Mouse (Mus musculus): ENCODE measurements around the gene Pmm1. TPM values are rescaled to one million over a fixed set of nuclear protein-coding genes. Genes with fewer than 3 reads are reported as not detected.

The Pmm1 gene
- polyA plus RNA-seq (2012; rRNA removed; ENCODE audit: low replicate concordance) = 109 and 124 TPM in 2 replicates

GRCm38 (mm10) chr15:81960171-81961077 lies at the start of gene Pmm1:
TSS of gene Pmm1 (minus strand) at chr15:81960930.

GRCm38 (mm10) chr15:81987646-81988045 lies 26.9 kb upstream of the Pmm1 start, which contains the start of gene Xrcc6:
TSS of gene Xrcc6 (plus strand) at chr15:81987835.

GRCm38 (mm10) chr15:81980321-81980720 lies 19.6 kb upstream of the Pmm1 start, which contains the start of gene 1700029P11Rik:
TSS of gene 1700029P11Rik (plus strand) at chr15:81980540.

GRCm38 (mm10) chr15:81936679-81937078 lies 24.1 kb downstream of the Pmm1 start, which contains the start of gene Csdc2:
TSS of gene Csdc2 (plus strand) at chr15:81936759.

GRCm38 (mm10) chr15:81925760-81926445 lies 34.8 kb downstream of the Pmm1 start, which contains the start of gene Polr3h:
TSS of gene Polr3h (minus strand) at chr15:81926240.

Other genes starting within 250 kb of the Pmm1 start
- 33.7 and 62.4 TPM in 2 replicates for gene Zc3h7b, start 215.9 kb downstream of the Pmm1 start, polyA plus RNA-seq (2012; rRNA removed; ENCODE audit: low replicate concordance)
- 22.6 and 40.1 TPM in 2 replicates for gene Rangap1, start 215.4 kb downstream of the Pmm1 start, polyA plus RNA-seq (2012; rRNA removed; ENCODE audit: low replicate concordance)
- 62.7 and 76.8 TPM in 2 replicates for gene Tef, start 158.5 kb downstream of the Pmm1 start, polyA plus RNA-seq (2012; rRNA removed; ENCODE audit: low replicate concordance)
- 39.8 and 42.4 TPM in 2 replicates for gene Tob2, start 102.1 kb downstream of the Pmm1 start, polyA plus RNA-seq (2012; rRNA removed; ENCODE audit: low replicate concordance)
- gene Phf5a, start 89.0 kb downstream of the Pmm1 start, polyA plus RNA-seq (2012; rRNA removed; ENCODE audit: low replicate concordance) = 40.8 and 53.1 TPM in 2 replicates
- gene Aco2, start 88.6 kb downstream of the Pmm1 start, polyA plus RNA-seq (2012; rRNA removed; ENCODE audit: low replicate concordance) = 461 and 738 TPM in 2 replicates
- 20.3 and 22.0 TPM in 2 replicates for gene Polr3h, start 34.7 kb downstream of the Pmm1 start, polyA plus RNA-seq (2012; rRNA removed; ENCODE audit: low replicate concordance)
- 3.8 and 39.1 TPM in 2 replicates for gene Csdc2, start 24.2 kb downstream of the Pmm1 start, polyA plus RNA-seq (2012; rRNA removed; ENCODE audit: low replicate concordance)
- not detected in 2 replicates for gene 1700029P11Rik, start 19.6 kb upstream of the Pmm1 start, polyA plus RNA-seq (2012; rRNA removed; ENCODE audit: low replicate concordance)
- gene Xrcc6, start 26.9 kb upstream of the Pmm1 start, polyA plus RNA-seq (2012; rRNA removed; ENCODE audit: low replicate concordance) = 23.3 and 33.3 TPM in 2 replicates
- 28.1 and 41.7 TPM in 2 replicates for gene Desi1, start 72.9 kb upstream of the Pmm1 start, polyA plus RNA-seq (2012; rRNA removed; ENCODE audit: low replicate concordance)
- gene Snu13, start 86.7 kb upstream of the Pmm1 start, polyA plus RNA-seq (2012; rRNA removed; ENCODE audit: low replicate concordance) = 50.4 and 75.6 TPM in 2 replicates
- gene 4930407I10Rik, start 98.2 kb upstream of the Pmm1 start, polyA plus RNA-seq (2012; rRNA removed; ENCODE audit: low replicate concordance) = not detected in 2 replicates
- gene Mei1, start 109.1 kb upstream of the Pmm1 start, polyA plus RNA-seq (2012; rRNA removed; ENCODE audit: low replicate concordance) = 0.04 TPM in 1 of 2 replicates, not detected in the other
- gene Ccdc134, start 167.0 kb upstream of the Pmm1 start, polyA plus RNA-seq (2012; rRNA removed; ENCODE audit: low replicate concordance) = 10.0 and 14.9 TPM in 2 replicates
- gene Srebf2, start 186.3 kb upstream of the Pmm1 start, polyA plus RNA-seq (2012; rRNA removed; ENCODE audit: low replicate concordance) = 60.2 and 70.3 TPM in 2 replicates